Mouse (Mus musculus) ES-E14 (cell line): ENCODE measurements around the gene Rnf167. TPM values are rescaled to one million over a fixed set of nuclear protein-coding genes. Genes with fewer than 3 reads are reported as not detected.

Experiments used
- DNase-seq: peaks from one replicate; pipeline ENCODE4 v3.0.0-alpha.2; 2013; ENCODE audit warnings: low read depth, low spot score
- H3K27ac ChIP-seq: 2 replicates; pipeline ENCODE4 v1.5.1; 2012; ENCODE audit warnings: low read depth, mild to moderate bottlenecking, low read length, moderate library complexity, mixed read lengths; ENCODE audit not compliant: poor library complexity, insufficient read depth, severe bottlenecking
- H3K36me3 ChIP-seq: 2 replicates; pipeline ENCODE4 v1.6.1; 2012; ENCODE audit warnings: mild to moderate bottlenecking, low read length, moderate library complexity, mixed read lengths; ENCODE audit not compliant: control insufficient read depth, poor library complexity, insufficient read depth, severe bottlenecking
- H3K4me1 ChIP-seq, 2 experiments: fragments of 150-350 bp in 1 of 2; sonication (generic) in 1 of 2; 2 replicates each; pipeline ENCODE4 v1.6.1; 2012; ENCODE audit warnings: low read length in 2 of 2, mild to moderate bottlenecking in 1 of 2, mixed read lengths in 1 of 2; ENCODE audit not compliant: control insufficient read depth in 2 of 2, insufficient read depth in 2 of 2, poor library complexity in 1 of 2
- H3K4me3 ChIP-seq, 2 experiments: fragments of 150-350 bp in 1 of 2; sonication (generic) in 1 of 2; 2 replicates each; pipeline ENCODE4 v1.5.1; 2012; ENCODE audit warnings: low read length in 2 of 2, low read depth in 1 of 2, mild to moderate bottlenecking in 1 of 2, mixed read lengths in 1 of 2; ENCODE audit not compliant: insufficient read depth in 1 of 2, poor library complexity in 1 of 2, severe bottlenecking in 1 of 2
- H3K9ac ChIP-seq: 2 replicates; pipeline ENCODE4 v1.6.1; 2012; ENCODE audit warnings: low read depth, mild to moderate bottlenecking, low read length, mixed read lengths; ENCODE audit not compliant: poor library complexity, insufficient read depth, severe bottlenecking
- H3K9me3 ChIP-seq: fragments of 150-350 bp; sonication (generic); 2 replicates; pipeline ENCODE4 v1.6.1; 2012; ENCODE audit warnings: low read depth, mild to moderate bottlenecking, low read length; ENCODE audit not compliant: control insufficient read depth, insufficient read depth
- CHD2 ChIP-seq: IDR thresholded peaks from 2 replicates; pipeline ENCODE4 v1.6.1; 2014; ENCODE audit warnings: mild to moderate bottlenecking, low read depth, low read length, inconsistent platforms
- HCFC1 ChIP-seq: IDR thresholded peaks from 2 replicates; pipeline ENCODE4 v1.6.1; 2012; ENCODE audit warnings: low read length, inconsistent platforms, borderline replicate concordance; ENCODE audit not compliant: insufficient read depth
- MAFK ChIP-seq: IDR thresholded peaks from 2 replicates; pipeline ENCODE4 v1.6.1; 2014; ENCODE audit warnings: mild to moderate bottlenecking, low read depth, low read length, inconsistent platforms; ENCODE audit not compliant: insufficient read depth
- ZC3H11A ChIP-seq: IDR thresholded peaks from 2 replicates; pipeline ENCODE4 v1.6.1; 2012; ENCODE audit warnings: low read depth, mild to moderate bottlenecking, inconsistent platforms, low read length, borderline replicate concordance
- ZNF384 ChIP-seq: IDR thresholded peaks from 2 replicates; pipeline ENCODE4 v1.6.1; 2012; ENCODE audit warnings: low read depth, low read length, inconsistent platforms
- in situ Hi-C, 2 experiments: fragments of 600-800 bp; cut with MboI; formaldehyde crosslinking; loops; one replicate each; pipeline ENCODE4 v1.15.1; 2025; ENCODE audit warnings: low sequenced_read_pairs in 2 of 2, inconsistent platforms in 1 of 2; ENCODE audit not compliant: unreplicated experiment in 2 of 2
- total RNA-seq: library from RNA; depleted of rRNA; stranded (reverse); fragments of 300-350 nt; gene quantifications from 2 replicates; pipeline ENCODE4 v1.2.3, GENCODE M21; 2012

Gene Rnf167
- total RNA-seq, 1 experiment, result 113 TPM

DNA sequence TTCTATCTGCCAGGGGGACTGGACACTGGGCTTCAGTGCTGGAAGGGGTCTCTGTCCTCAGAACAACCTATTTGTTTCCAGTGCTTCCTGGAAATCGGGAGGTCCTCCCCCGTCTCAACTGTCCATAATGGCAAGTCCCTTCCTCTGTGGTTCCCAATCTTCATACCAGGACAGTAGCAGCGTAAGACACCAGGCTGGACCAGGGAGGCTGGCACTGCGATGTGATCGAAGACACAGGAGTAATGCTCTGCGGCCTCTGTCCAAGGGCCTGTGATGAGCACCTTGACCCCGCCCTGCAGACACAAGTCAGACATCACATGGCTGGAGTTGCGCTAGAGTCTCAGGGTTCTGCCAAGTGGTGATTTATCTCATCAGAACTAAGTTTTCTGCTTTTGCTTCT, 32.3 kb downstream of the Rnf167 start:
- DNase-seq, result no peak
- H3K9me3 ChIP-seq, result no peaks in the 10 kb centered on the region
- H3K4me1 ChIP-seq, result peaks cover 5 to 27% of the 10 kb centered on the region in 2 experiments; a peak in 3 of 4 replicates
- H3K4me3 ChIP-seq, result no peak overlapping the region
- no peak overlapping the region for H3K27ac ChIP-seq
- no peak overlapping the region for H3K9ac ChIP-seq
- TF ChIP-seq MAFK (no peak), CHD2 (no peak), HCFC1 (no peak), ZC3H11A (no peak), ZNF384 (no peak)
- in situ Hi-C loops, result no loop called here
- peaks cover 9% of the 10 kb centered on the region; the same call in 1 of the 2 replicates for H3K36me3 ChIP-seq

- peaks cover 5 to 24% of the 10 kb centered on the region in 2 experiments; a peak in 3 of 4 replicates for H3K4me1 ChIP-seq
- H3K27ac ChIP-seq, result no peak overlapping the region
- DNase-seq, result no peak
- in situ Hi-C loops, result no loop called here
- TF ChIP-seq ZNF384, result no peak
- no peak for TF ChIP-seq HCFC1
- no peak for TF ChIP-seq MAFK
- TF ChIP-seq ZC3H11A, result no peak
- TF ChIP-seq CHD2, result no peak
- H3K9ac ChIP-seq, result no peak overlapping the region
- no peaks in the 10 kb centered on the region for H3K9me3 ChIP-seq
- H3K36me3 ChIP-seq, result peaks cover 9% of the 10 kb centered on the region; the same call in 1 of the 2 replicates
- H3K4me3 ChIP-seq, result no peak overlapping the region
Observed at GRCm38 (mm10) chr11:70679894-70680293, 32.9 kb downstream of the Rnf167 start.

- H3K9ac ChIP-seq, result peak overlapping the region; percentile 69
- no peak for DNase-seq
- no peak for TF ChIP-seq ZNF384
- TF ChIP-seq CHD2, result no peak
- no peak for TF ChIP-seq HCFC1
- no peaks in the 10 kb centered on the region for H3K9me3 ChIP-seq
- H3K27ac ChIP-seq, result peak overlapping the region; percentile 15; the same call in 1 of the 2 replicates
- peak overlapping the region; percentile 44 to 48; a peak in 3 of 4 replicates for H3K4me3 ChIP-seq
- in situ Hi-C loops, result no loop called here
- peaks cover 5 to 24% of the 10 kb centered on the region in 2 experiments; a peak in 3 of 4 replicates for H3K4me1 ChIP-seq
- H3K36me3 ChIP-seq, result peaks cover 6% of the 10 kb centered on the region; the same call in 1 of the 2 replicates
Observed at GRCm38 (mm10) chr11:70681170-70681569, 34.1 kb downstream of the Rnf167 start.

GRCm38 (mm10) chr11:70681897-70682581, 35.0 kb downstream of the Rnf167 start:
- Histone ChIP-seq H3K36me3 (peaks cover 6% of the 10 kb centered on the region; the same call in 1 of the 2 replicates), H3K27ac (peak overlapping the region; percentile 50; the same call in 1 of the 2 replicates), H3K4me3 (0 out of 4 replicates have a peak overlapping the region, but pooled peaks of 1 of the 2 experiments have one; percentile 0), H3K4me1 (peaks cover 5 to 24% of the 10 kb centered on the region in 2 experiments; a peak in 3 of 4 replicates), H3K9me3 (no peaks in the 10 kb centered on the region), H3K9ac (0 out of 2 replicates have a peak overlapping the region, but pooled peaks have one; percentile 69)
- TF ChIP-seq CHD2, result no peak
- TF ChIP-seq ZC3H11A, result no peak
- TF ChIP-seq MAFK, result no peak
- TF ChIP-seq HCFC1, result no peak
- TF ChIP-seq ZNF384, result no peak
- peak; percentile 85 for DNase-seq
- in situ Hi-C loops, result no loop called here
